Mouse (Mus musculus): ENCODE data around the gene Col18a1.

GRCm38 (mm10) chr10:77113489-77114240, 52.7 kb downstream of the Col18a1 start:
- no peak for TF ChIP-seq CTCF (IDR thresholded peaks at IDR 0.05; ENCODE audit: low read depth)
- peak; percentile 79 for TF ChIP-seq EP300 (IDR thresholded peaks at IDR 0.05; ENCODE audit: low read depth)

Data from liver, postnatal 0 days (tissue).